Mouse (Mus musculus) neural tube, embryonic 12.5 days (tissue): ENCODE data around the gene Hsf2bp. TPM values are rescaled to one million over a fixed set of nuclear protein-coding genes. Genes with fewer than 3 reads are reported as not detected.

ENCODE experiments used
- polyA plus RNA-seq: library from polyadenylated mRNA; unstranded; fragments of >200 nt; fragmentation: Nextera tagmentation; extraction: Ambion mirVana; gene quantifications from 2 replicates; pipeline ENCODE4 v1.2.1, GENCODE M21; 2016

The Hsf2bp gene
- polyA plus RNA-seq, 1 experiment from 2014 or later, result 0.47 TPM

Other genes starting within 250 kb of the Hsf2bp start
- gene Sik1, start 180.5 kb downstream of the Hsf2bp start, polyA plus RNA-seq, result 16.2 and 21.6 TPM in 2 replicates
- 43.7 and 52.2 TPM in 2 replicates for gene Rrp1b, start 249 bp downstream of the Hsf2bp start, polyA plus RNA-seq
- gene Notch3, start 130.5 kb upstream of the Hsf2bp start, polyA plus RNA-seq, result 17.3 and 17.4 TPM in 2 replicates
- gene Ephx3, start 153.2 kb upstream of the Hsf2bp start, polyA plus RNA-seq, result 0.08 TPM in 1 of 2 replicates, not detected in the other
- 105 and 112 TPM in 2 replicates for gene Brd4, start 248.4 kb upstream of the Hsf2bp start, polyA plus RNA-seq